Mouse (Mus musculus) CH12.LX (cell line): ENCODE measurements around the gene Ugt1a10. TPM values are rescaled to one million over a fixed set of nuclear protein-coding genes. Genes with fewer than 3 reads are reported as not detected.
A peak's percentile ranks its signal among the peaks of the same experiment; 100 is the strongest.

Experiments
- DNase-seq: peaks from one replicate; pipeline ENCODE4 v3.0.0-alpha.2; 2013; ENCODE audit errors: extremely low read depth
- H3K27ac ChIP-seq: 2 replicates; pipeline ENCODE4 v1.5.1; 2012; ENCODE audit warnings: low read depth, mild to moderate bottlenecking, control low read depth, moderate library complexity; ENCODE audit not compliant: insufficient read depth
- H3K27me3 ChIP-seq: replicated peaks from 2 replicates; pipeline ENCODE3; 2012; ENCODE audit warnings: inconsistent platforms
- H3K36me3 ChIP-seq, 2 experiments: replicated peaks in 1 of 2; 2 replicates each; pipeline versions ENCODE3 to v1.6.1; 2012; ENCODE audit warnings: inconsistent platforms in 1 of 2, low read length in 1 of 2, mild to moderate bottlenecking in 1 of 2, mixed read lengths in 1 of 2, moderate library complexity in 1 of 2; ENCODE audit not compliant: control insufficient read depth in 1 of 2, insufficient read depth in 1 of 2
- H3K4me1 ChIP-seq, 2 experiments: 2 replicates each; pipeline ENCODE4 v1.6.1; 2012; ENCODE audit warnings: inconsistent platforms in 1 of 2, moderate library complexity in 1 of 2; ENCODE audit not compliant: insufficient read depth in 2 of 2, control insufficient read depth in 1 of 2
- H3K4me2 ChIP-seq: 2 replicates; pipeline ENCODE4 v1.6.1; 2012; ENCODE audit warnings: low read depth, mild to moderate bottlenecking, control low read depth; ENCODE audit not compliant: poor library complexity, insufficient read depth, severe bottlenecking
- H3K4me3 ChIP-seq, 3 experiments: fragments of 150-350 bp in 1 of 3; sonication (generic) in 1 of 3; replicated peaks in 1 of 3; 2 replicates each; pipeline versions ENCODE3 to v1.5.1; 2011 to 2012; ENCODE audit warnings: low read depth in 2 of 3, low read length in 2 of 3, mild to moderate bottlenecking in 2 of 3, moderate library complexity in 2 of 3, control low read depth in 1 of 3, improper control_type of control experiment in 1 of 3, inconsistent platforms in 1 of 3, mixed read lengths in 1 of 3; ENCODE audit not compliant: poor library complexity in 1 of 3
- H3K79me2 ChIP-seq: replicated peaks from 2 replicates; pipeline ENCODE4 v1.6.1; 2012; ENCODE audit warnings: mild to moderate bottlenecking, moderate library complexity; ENCODE audit not compliant: control insufficient read depth, poor library complexity, insufficient read depth, severe bottlenecking; ENCODE audit errors: extremely low read depth
- H3K9ac ChIP-seq: 2 replicates; pipeline ENCODE4 v1.6.1; 2012; ENCODE audit warnings: low read depth, mild to moderate bottlenecking, control low read depth, moderate library complexity; ENCODE audit not compliant: insufficient read depth
- H3K9me3 ChIP-seq: replicated peaks from 2 replicates; pipeline ENCODE3; 2012; ENCODE audit warnings: low read length, inconsistent platforms, mixed read lengths
- BHLHE40 ChIP-seq: IDR thresholded peaks from 2 replicates; pipeline ENCODE4 v1.6.1; 2011; ENCODE audit warnings: mild to moderate bottlenecking, low read depth, low read length, improper control_type of control experiment
- CHD1 ChIP-seq: IDR thresholded peaks from 2 replicates; pipeline ENCODE4 v1.6.1; 2012; ENCODE audit warnings: low read depth, low read length, improper control_type of control experiment, inconsistent platforms
- CHD2 ChIP-seq: IDR thresholded peaks from 2 replicates; pipeline ENCODE4 v1.6.1; 2011; ENCODE audit warnings: low read length, improper control_type of control experiment
- ELF1 ChIP-seq: IDR thresholded peaks from 2 replicates; pipeline ENCODE4 v1.6.1; 2014; ENCODE audit warnings: low read depth, mild to moderate bottlenecking, inconsistent platforms, low read length, improper control_type of control experiment
- EP300 ChIP-seq: IDR thresholded peaks from 2 replicates; pipeline ENCODE4 v1.6.1; 2011; ENCODE audit warnings: low read length, improper control_type of control experiment
- GABPA ChIP-seq: IDR thresholded peaks from 2 replicates; pipeline ENCODE4 v1.6.1; 2012; ENCODE audit warnings: low read depth, low read length, improper control_type of control experiment, inconsistent platforms; ENCODE audit not compliant: insufficient replicate concordance
- HCFC1 ChIP-seq: IDR thresholded peaks from 2 replicates; pipeline ENCODE4 v1.6.1; 2012; ENCODE audit warnings: low read depth, mild to moderate bottlenecking, inconsistent platforms, low read length, improper control_type of control experiment
- JUN ChIP-seq: IDR thresholded peaks from 2 replicates; pipeline ENCODE4 v1.6.1; 2011; ENCODE audit warnings: low read depth, mild to moderate bottlenecking, low read length, improper control_type of control experiment, moderate library complexity; ENCODE audit not compliant: insufficient read depth
- JUND ChIP-seq: conservative IDR thresholded peaks from 2 replicates; pipeline ENCODE4 v1.6.1; 2011; ENCODE audit warnings: low read depth, low read length, improper control_type of control experiment
- KAT2A ChIP-seq: IDR thresholded peaks from 2 replicates; pipeline ENCODE4 v1.6.1; 2012; ENCODE audit warnings: low read length, improper control_type of control experiment, inconsistent platforms; ENCODE audit not compliant: insufficient replicate concordance
- MAX ChIP-seq: IDR thresholded peaks from 2 replicates; pipeline ENCODE4 v1.6.1; 2011; ENCODE audit warnings: low read length, improper control_type of control experiment
- MAZ ChIP-seq: IDR thresholded peaks from 2 replicates; pipeline ENCODE4 v1.6.1; 2012; ENCODE audit warnings: low read depth, mild to moderate bottlenecking, inconsistent platforms, low read length, improper control_type of control experiment, moderate library complexity
- MEF2A ChIP-seq: IDR thresholded peaks from 2 replicates; pipeline ENCODE4 v1.6.1; 2014; ENCODE audit warnings: low read depth, mild to moderate bottlenecking, inconsistent platforms, low read length, improper control_type of control experiment, borderline replicate concordance
- MXI1 ChIP-seq: IDR thresholded peaks from 2 replicates; pipeline ENCODE4 v1.6.1; 2011; ENCODE audit warnings: mild to moderate bottlenecking, low read depth, low read length, improper control_type of control experiment
- NELFE ChIP-seq: IDR thresholded peaks from 2 replicates; pipeline ENCODE4 v1.6.1; 2011; ENCODE audit warnings: low read depth, low read length, improper control_type of control experiment
- NRF1 ChIP-seq: IDR thresholded peaks from 2 replicates; pipeline ENCODE4 v1.6.1; 2014; ENCODE audit warnings: low read depth, mild to moderate bottlenecking, inconsistent platforms, low read length, improper control_type of control experiment, moderate library complexity
- PAX5 ChIP-seq: IDR thresholded peaks from 2 replicates; pipeline ENCODE4 v1.6.1; 2012; ENCODE audit warnings: low read length, inconsistent platforms, mixed read lengths
- RAD21 ChIP-seq: IDR thresholded peaks from 2 replicates; pipeline ENCODE4 v1.6.1; 2011; ENCODE audit warnings: low read depth, mild to moderate bottlenecking, low read length, improper control_type of control experiment, moderate library complexity
- RCOR1 ChIP-seq: conservative IDR thresholded peaks from 2 replicates; pipeline ENCODE4 v1.6.1; 2012; ENCODE audit warnings: low read depth, mild to moderate bottlenecking, inconsistent platforms, low read length, improper control_type of control experiment
- SIN3A ChIP-seq: IDR thresholded peaks from 2 replicates; pipeline ENCODE4 v1.6.1; 2012; ENCODE audit warnings: low read length, improper control_type of control experiment, inconsistent platforms
- SMC3 ChIP-seq: IDR thresholded peaks from 2 replicates; pipeline ENCODE4 v1.6.1; 2011; ENCODE audit warnings: low read depth, low read length, improper control_type of control experiment
- UBTF ChIP-seq: IDR thresholded peaks from 2 replicates; pipeline ENCODE4 v1.6.1; 2012; ENCODE audit warnings: low read depth, mild to moderate bottlenecking, inconsistent platforms, low read length, improper control_type of control experiment, moderate library complexity
- USF1 ChIP-seq: IDR thresholded peaks from 2 replicates; pipeline ENCODE4 v1.6.1; 2014; ENCODE audit warnings: low read depth, mild to moderate bottlenecking, inconsistent platforms, low read length, improper control_type of control experiment
- USF2 ChIP-seq: conservative IDR thresholded peaks from 2 replicates; pipeline ENCODE4 v1.6.1; 2011; ENCODE audit warnings: low read depth, low read length, improper control_type of control experiment
- ZKSCAN1 ChIP-seq: IDR thresholded peaks from 2 replicates; pipeline ENCODE4 v1.6.1; 2012; ENCODE audit warnings: low read depth, inconsistent platforms, low read length, improper control_type of control experiment, borderline replicate concordance
- ZMIZ1 ChIP-seq: IDR thresholded peaks from 2 replicates; pipeline ENCODE4 v1.6.1; 2012; ENCODE audit warnings: low read depth, mild to moderate bottlenecking, inconsistent platforms, low read length, improper control_type of control experiment
- dilution Hi-C: fragments of 300-500 bp; cut with MboI; formaldehyde crosslinking; loops from 2 replicates; pipeline ENCODE4 v1.14.3; 2020; ENCODE audit warnings: low sequenced_read_pairs; ENCODE audit not compliant: extremely low pct_unique_long_range_greater_than_20kb, extremely low pct_ligation_motif_present
- in situ Hi-C: fragments of 300-500 bp; cut with MboI; formaldehyde crosslinking; loops from 3 replicates; pipeline ENCODE4 v1.14.3; 2019; ENCODE audit warnings: low sequenced_read_pairs, low pct_ligation_motif_present, low pct_unique_long_range_greater_than_20kb, mixed read lengths
- polyA plus RNA-seq: library from polyadenylated mRNA; unstranded; fragments of >175 nt; gene quantifications from 2 replicates; pipeline ENCODE4 v1.2.1, GENCODE M21; 2012; ENCODE audit warnings: low read depth; ENCODE audit not compliant: insufficient read length
- total RNA-seq, 2 experiments: library from RNA; depleted of rRNA; stranded (reverse); fragments of 300-350 nt in 1 of 2; fragments of >200 nt in 1 of 2; gene quantifications; 2 replicates each; pipeline ENCODE4 v1.2.3; 2012 to 2014

The Ugt1a10 gene
- total and polyA plus RNA-seq, 3 experiments: not detected

DNA sequence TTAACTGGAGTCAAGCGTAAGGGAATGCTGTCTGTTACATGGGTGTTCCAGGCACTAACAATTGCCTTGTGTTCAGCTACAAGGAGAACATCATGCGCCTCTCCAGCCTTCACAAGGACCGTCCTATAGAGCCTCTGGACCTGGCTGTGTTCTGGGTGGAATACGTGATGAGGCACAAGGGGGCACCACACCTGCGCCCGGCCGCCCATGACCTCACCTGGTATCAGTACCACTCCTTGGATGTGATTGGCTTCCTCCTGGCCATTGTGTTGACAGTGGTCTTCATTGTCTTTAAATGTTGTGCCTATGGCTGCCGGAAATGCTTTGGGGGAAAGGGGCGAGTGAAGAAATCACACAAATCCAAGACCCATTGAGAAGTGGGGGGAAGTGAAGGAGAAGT lies 162.9 kb downstream of the Ugt1a10 start:
- H3K79me2 ChIP-seq: no peaks in the 10 kb centered on the region
- in situ Hi-C loops (no loop called here), dilution Hi-C loops (no loop called here)
- no peak overlapping the region for H3K9ac ChIP-seq
- no peak for TF ChIP-seq NRF1
- no peak for TF ChIP-seq KAT2A
- TF ChIP-seq ZMIZ1: no peak
- no peak for TF ChIP-seq CHD2
- TF ChIP-seq RCOR1: no peak
- TF ChIP-seq ELF1: no peak
- TF ChIP-seq MEF2A: no peak
- TF ChIP-seq PAX5: no peak
- TF ChIP-seq USF2: no peak
- TF ChIP-seq ZKSCAN1: no peak
- TF ChIP-seq EP300: no peak
- TF ChIP-seq CHD1: no peak
- no peak for TF ChIP-seq JUN
- no peak for TF ChIP-seq JUND
- TF ChIP-seq GABPA: no peak
- no peak for TF ChIP-seq MXI1
- H3K27me3 ChIP-seq: no peaks in the 10 kb centered on the region
- no peak overlapping the region for H3K4me2 ChIP-seq
- H3K9me3 ChIP-seq: peaks cover 69% of the 10 kb centered on the region
- H3K4me3 ChIP-seq: no peak overlapping the region
- H3K36me3 ChIP-seq: no peaks in the 10 kb centered on the region
- no peaks in the 10 kb centered on the region for H3K4me1 ChIP-seq
- DNase-seq: peak; percentile 2
- no peak overlapping the region for H3K27ac ChIP-seq

DNA sequence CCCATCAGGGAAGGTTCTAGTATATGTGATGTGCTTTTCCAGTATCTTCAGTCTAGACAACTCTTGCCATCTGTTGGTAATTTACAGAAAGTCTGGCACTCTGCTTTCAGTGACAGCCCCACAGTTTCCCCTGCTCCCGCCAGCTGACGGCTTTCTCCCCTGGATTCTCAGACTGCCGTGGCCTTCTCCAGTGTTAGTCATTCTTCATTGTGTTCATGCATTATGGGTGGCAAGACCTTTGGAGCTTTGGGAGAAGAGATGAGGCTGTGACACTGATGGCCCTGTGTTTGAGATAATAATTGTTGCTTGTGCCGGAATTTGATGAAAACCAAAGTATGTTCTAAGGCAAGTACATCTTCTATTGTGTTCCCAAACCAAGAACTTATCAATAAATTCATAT lies 163.4 kb downstream of the Ugt1a10 start:
- in situ Hi-C loops (no loop called here), dilution Hi-C loops (no loop called here)
- H3K79me2 ChIP-seq: no peaks in the 10 kb centered on the region
- H3K4me1 ChIP-seq: no peaks in the 10 kb centered on the region
- no peak overlapping the region for H3K4me3 ChIP-seq
- DNase-seq: no peak
- TF ChIP-seq CHD2 (no peak), ZMIZ1 (no peak), HCFC1 (no peak), USF2 (no peak), SIN3A (no peak), USF1 (no peak), RAD21 (no peak), NELFE (no peak), BHLHE40 (no peak), SMC3 (no peak), MAX (no peak), MAZ (no peak), UBTF (no peak)
- H3K27ac ChIP-seq: no peak overlapping the region
- no peak overlapping the region for H3K9ac ChIP-seq
- peaks cover 69% of the 10 kb centered on the region for H3K9me3 ChIP-seq
- H3K4me2 ChIP-seq: no peak overlapping the region
- no peaks in the 10 kb centered on the region for H3K36me3 ChIP-seq
- no peaks in the 10 kb centered on the region for H3K27me3 ChIP-seq
